Mouse (Mus musculus) heart, postnatal 0 days (tissue): ENCODE measurements around the gene Tnpo2. TPM values are rescaled to one million over a fixed set of nuclear protein-coding genes. Genes with fewer than 3 reads are reported as not detected.

Source experiments
- ATAC-seq: fragments of 200-750 bp; cut with Nextera tagmentation; 2 replicates; pipeline ENCODE4 v1.8.0; 2017; ENCODE audit warnings: low read depth, moderate number of reproducible peaks, moderate library complexity; ENCODE audit not compliant: insufficient read depth
- DNase-seq: peaks from one replicate; pipeline ENCODE4 v3.0.0-alpha.2; 2016; ENCODE audit warnings: low spot score
- H3K27ac ChIP-seq: fragments of 300-500 bp; sonication (generic); 2 replicates; pipeline ENCODE4 v1.5.1; 2014; ENCODE audit warnings: low read depth, mild to moderate bottlenecking
- H3K27me3 ChIP-seq: fragments of 300-500 bp; sonication (generic); 2 replicates; pipeline ENCODE4 v1.6.1; 2014; ENCODE audit warnings: low read length, mixed read lengths; ENCODE audit not compliant: control insufficient read depth, insufficient read depth
- H3K36me3 ChIP-seq: fragments of 300-500 bp; sonication (generic); replicated peaks from 2 replicates; pipeline ENCODE4 v1.6.1; 2014; ENCODE audit warnings: low read length, mixed read lengths; ENCODE audit not compliant: control insufficient read depth, insufficient read depth
- H3K4me1 ChIP-seq: fragments of 300-500 bp; sonication (generic); 2 replicates; pipeline ENCODE4 v1.6.1; 2014; ENCODE audit warnings: antibody characterized with exemption; ENCODE audit not compliant: control insufficient read depth, insufficient read depth
- H3K4me2 ChIP-seq: fragments of 300-500 bp; sonication (generic); 2 replicates; pipeline ENCODE4 v1.6.1; 2014; ENCODE audit warnings: low read depth, mild to moderate bottlenecking, low read length, moderate library complexity
- H3K4me3 ChIP-seq: fragments of 300-500 bp; sonication (generic); 2 replicates; pipeline ENCODE4 v1.5.1; 2014; ENCODE audit warnings: low read depth, low read length
- H3K9ac ChIP-seq: fragments of 300-500 bp; sonication (generic); replicated peaks from 2 replicates; pipeline ENCODE4 v1.6.1; 2014; ENCODE audit warnings: low read depth, low read length, mixed read lengths
- H3K9me3 ChIP-seq: fragments of 300-500 bp; sonication (generic); replicated peaks from 2 replicates; pipeline ENCODE4 v1.6.1; 2016; ENCODE audit warnings: low read length; ENCODE audit not compliant: control insufficient read depth
- CTCF ChIP-seq: IDR thresholded peaks from 2 replicates; pipeline ENCODE4 v1.5.1; 2016; ENCODE audit warnings: antibody characterized with exemption, control low read depth, low read depth
- EP300 ChIP-seq: IDR thresholded peaks from 2 replicates; pipeline ENCODE4 v1.6.1; 2016; ENCODE audit warnings: antibody characterized with exemption, low read depth
- WGBS: fragments of 180-500 bp; shearing (Covaris S2); extraction: QIAGEN DNeasy Blood & Tissue Kit; methylation state at CpG from one replicate; pipeline ENCODE4 v1.1.7; 2014; 5-methylcytosine and 5-hydroxymethylcytosine counted together
- microRNA-seq: library from miRNA; unstranded; fragments of <30 nt; microRNA quantifications from one replicate; pipeline ENCODE4, GENCODE M21; 2016
- polyA plus RNA-seq: library from polyadenylated mRNA; unstranded; fragments of >200 nt; fragmentation: Nextera tagmentation; extraction: Ambion mirVana; gene quantifications from 2 replicates; pipeline ENCODE4 v1.2.1, GENCODE M21; 2015
- total RNA-seq: library from RNA; depleted of rRNA; stranded (reverse); fragments of >200 nt; gene quantifications from 2 replicates; pipeline ENCODE4 v1.2.3, GENCODE M21; 2014; ENCODE audit warnings: low replicate concordance; rRNA removed

Gene Tnpo2
- total and polyA plus RNA-seq, 2 experiments from 2014 or later: 13.0 to 34.8 TPM

DNA sequence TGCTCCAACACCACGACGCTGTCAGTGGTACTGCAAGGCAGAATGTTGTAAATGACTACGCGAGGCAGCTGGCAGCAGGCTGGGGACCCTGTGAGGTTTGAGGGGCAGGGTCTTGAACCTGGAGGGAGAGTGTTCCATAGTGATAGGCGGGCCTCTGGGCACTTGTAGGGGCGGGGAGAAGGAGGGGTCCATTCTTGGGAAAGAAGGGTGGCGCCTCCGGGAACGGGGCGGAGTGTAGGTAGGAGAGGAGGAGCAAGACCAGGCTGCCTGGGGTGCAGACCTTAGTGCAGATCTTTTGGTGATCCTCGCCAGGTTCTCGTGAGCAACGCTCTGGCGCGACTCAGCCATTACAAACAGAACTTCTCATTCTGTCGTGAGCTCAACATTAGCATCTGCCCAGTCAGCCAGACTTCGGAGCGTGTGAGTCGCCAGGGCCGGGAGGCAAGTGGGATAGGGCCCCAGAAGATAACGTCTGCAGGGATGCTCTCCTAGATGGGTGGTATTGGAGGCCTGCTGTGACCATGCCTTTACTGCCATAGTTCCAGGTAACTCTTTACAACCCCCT, 54.9 kb downstream of the Tnpo2 start:
- WGBS: 45% methylated on average over 21 of the region's 21 CpGs
- H3K36me3 ChIP-seq: peaks cover 57% of the 10 kb centered on the region
- no peaks in the 10 kb centered on the region for H3K9me3 ChIP-seq
- no peak overlapping the region for H3K9ac ChIP-seq
- H3K4me2 ChIP-seq: no peak overlapping the region
- H3K4me1 ChIP-seq: no peaks in the 10 kb centered on the region
- no peak overlapping the region for H3K4me3 ChIP-seq
- H3K27ac ChIP-seq: no peak overlapping the region
- TF ChIP-seq EP300 (no peak), CTCF (no peak)
- no peaks in the 10 kb centered on the region for H3K27me3 ChIP-seq
- DNase-seq (no peak), ATAC-seq (no peak)

DNA sequence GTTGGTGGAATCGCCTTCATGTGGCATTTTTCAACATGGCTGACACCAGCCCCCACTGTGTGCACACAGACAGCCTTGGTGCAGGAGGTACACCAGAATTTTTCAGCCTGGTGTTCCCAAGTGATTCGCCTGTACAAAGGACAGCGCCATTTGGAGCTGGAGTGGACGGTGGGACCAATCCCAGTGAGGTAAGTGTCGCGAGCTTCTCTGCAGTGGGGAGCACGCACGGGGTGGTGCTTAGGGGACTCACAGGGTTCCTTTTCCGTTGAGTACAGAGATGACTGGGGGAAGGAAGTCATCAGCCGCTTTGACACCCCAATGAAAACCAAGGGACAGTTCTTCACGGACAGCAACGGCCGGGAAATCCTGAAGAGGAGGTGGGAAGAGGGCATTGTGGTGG, 58.3 kb downstream of the Tnpo2 start:
- no peak overlapping the region for H3K9ac ChIP-seq
- peaks cover 52% of the 10 kb centered on the region for H3K36me3 ChIP-seq

DNA sequence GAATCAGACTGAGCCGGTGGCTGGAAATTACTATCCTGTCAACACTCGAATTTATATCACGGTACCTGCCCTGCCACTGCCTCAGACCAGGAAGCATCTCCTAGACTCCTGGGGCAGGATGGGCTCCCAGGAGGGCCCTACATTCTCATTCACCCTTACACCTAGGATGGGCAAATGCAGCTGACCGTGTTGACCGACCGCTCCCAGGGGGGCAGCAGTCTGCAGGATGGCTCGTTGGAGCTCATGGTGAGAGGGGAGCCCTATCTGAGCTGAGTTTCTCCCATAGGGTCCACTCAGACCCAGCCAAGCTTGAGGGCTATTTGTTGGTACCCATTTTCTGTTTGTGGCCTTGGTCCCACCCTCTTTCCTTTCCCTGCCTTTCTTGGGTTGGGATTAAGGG, 58.9 kb downstream of the Tnpo2 start:
- Histone ChIP-seq H3K27ac (no peak overlapping the region), H3K27me3 (no peaks in the 10 kb centered on the region), H3K4me2 (no peak overlapping the region), H3K4me3 (no peak overlapping the region), H3K36me3 (peaks cover 52% of the 10 kb centered on the region), H3K4me1 (no peaks in the 10 kb centered on the region), H3K9ac (no peak overlapping the region), H3K9me3 (no peaks in the 10 kb centered on the region)
- WGBS: 89% methylated on average over 7 of the region's 7 CpGs
- no peak for ATAC-seq
- no peak for DNase-seq
- no peak for TF ChIP-seq EP300
- no peak for TF ChIP-seq CTCF

More for the DNA sequence above, 58.3 kb downstream of the Tnpo2 start:
- DNase-seq: no peak
- Histone ChIP-seq H3K27ac (no peak overlapping the region), H3K9me3 (no peaks in the 10 kb centered on the region), H3K4me1 (no peaks in the 10 kb centered on the region), H3K27me3 (no peaks in the 10 kb centered on the region), H3K4me2 (no peak overlapping the region), H3K4me3 (no peak overlapping the region)
- TF ChIP-seq CTCF: no peak
- no peak for TF ChIP-seq EP300
- 91% methylated on average over 13 of the region's 13 CpGs for WGBS
- ATAC-seq: no peak

DNA sequence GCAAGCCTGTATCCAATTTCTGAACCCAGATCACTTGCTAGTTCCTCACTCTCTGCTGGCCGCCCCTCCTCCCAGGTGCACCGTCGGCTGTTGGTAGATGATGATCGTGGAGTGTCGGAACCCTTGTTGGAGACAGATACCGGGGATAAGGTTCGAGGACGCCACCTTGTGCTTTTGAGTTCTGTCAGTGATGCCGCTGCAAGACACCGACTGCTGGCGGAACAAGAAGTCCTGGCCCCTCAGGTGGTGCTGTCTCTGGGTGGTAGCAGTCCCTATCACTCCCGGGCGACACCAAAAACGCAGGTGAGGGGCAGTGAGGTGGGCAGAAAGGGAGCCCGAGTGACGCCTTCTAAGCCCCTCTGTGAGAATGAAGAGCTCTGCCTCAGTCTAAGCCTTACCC, 59.5 kb downstream of the Tnpo2 start:
- no peak for TF ChIP-seq CTCF
- no peak for TF ChIP-seq EP300
- WGBS: 89% methylated on average over 16 of the region's 16 CpGs

DNA sequence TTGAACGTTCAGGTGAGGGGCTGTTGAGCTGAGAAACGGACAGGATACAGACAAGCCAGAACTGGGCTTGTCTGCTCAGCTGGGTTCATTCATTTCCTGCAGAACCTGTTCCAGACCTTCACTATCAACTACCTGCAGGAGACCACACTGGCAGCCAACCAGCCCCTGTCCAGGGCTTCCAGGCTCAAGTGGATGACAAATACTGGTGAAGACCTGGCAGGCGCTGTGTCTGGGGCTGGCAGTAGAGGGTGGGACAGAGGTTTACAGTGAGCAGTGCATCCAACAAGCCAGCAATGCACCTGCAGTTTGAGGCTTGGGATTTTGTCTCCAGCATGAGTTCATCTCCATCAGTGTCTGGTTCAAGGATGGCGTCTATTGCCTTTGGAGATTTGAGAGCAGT, 60.1 kb downstream of the Tnpo2 start:
- no peak for TF ChIP-seq CTCF
- no peak for TF ChIP-seq EP300
- no peak overlapping the region for H3K9ac ChIP-seq
- H3K27me3 ChIP-seq: no peaks in the 10 kb centered on the region
- H3K9me3 ChIP-seq: no peaks in the 10 kb centered on the region
- ATAC-seq (no peak), DNase-seq (no peak)
- no peaks in the 10 kb centered on the region for H3K4me1 ChIP-seq
- 91% methylated on average over 4 of the region's 4 CpGs for WGBS
- no peak overlapping the region for H3K4me2 ChIP-seq
- H3K36me3 ChIP-seq: peaks cover 52% of the 10 kb centered on the region
- H3K27ac ChIP-seq: no peak overlapping the region
- H3K4me3 ChIP-seq: no peak overlapping the region

More for the DNA sequence above, 59.5 kb downstream of the Tnpo2 start:
- no peaks in the 10 kb centered on the region for H3K27me3 ChIP-seq
- H3K36me3 ChIP-seq: peaks cover 52% of the 10 kb centered on the region
- no peak for ATAC-seq
- no peaks in the 10 kb centered on the region for H3K4me1 ChIP-seq
- no peaks in the 10 kb centered on the region for H3K9me3 ChIP-seq
- no peak overlapping the region for H3K9ac ChIP-seq
- DNase-seq: no peak
- no peak overlapping the region for H3K4me3 ChIP-seq
- no peak overlapping the region for H3K27ac ChIP-seq
- no peak overlapping the region for H3K4me2 ChIP-seq

DNA sequence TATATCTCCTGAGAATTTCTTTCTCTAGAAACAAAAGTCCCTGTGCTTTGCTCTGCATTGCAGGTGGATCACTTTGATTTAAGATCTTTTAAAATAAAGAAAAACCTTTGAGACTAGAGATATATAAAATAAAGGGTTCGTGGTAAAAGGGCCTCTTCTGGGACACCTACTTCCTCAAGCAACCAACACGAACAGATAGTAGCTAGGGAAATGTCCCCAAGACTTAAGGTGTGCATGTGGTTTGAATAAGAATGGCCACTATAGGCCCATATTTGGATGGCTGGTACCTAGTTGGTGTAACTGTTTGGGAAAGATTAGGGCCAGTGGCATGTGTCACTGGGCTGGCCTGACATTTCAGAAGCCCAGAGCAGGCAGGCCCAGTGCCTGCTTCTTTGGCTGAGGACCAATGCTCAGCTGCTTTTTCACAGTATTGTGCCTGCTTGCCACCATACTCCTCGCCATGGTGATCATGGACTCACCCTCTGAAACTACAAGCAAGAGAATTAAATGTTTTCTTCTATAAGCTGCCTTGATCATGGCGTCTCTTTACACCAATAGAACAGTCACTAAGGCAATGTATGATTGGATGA, 63.5 kb downstream of the Tnpo2 start:
- Histone ChIP-seq H3K4me2 (no peak overlapping the region), H3K36me3 (peaks cover 34% of the 10 kb centered on the region), H3K27ac (no peak overlapping the region), H3K4me3 (no peak overlapping the region), H3K9ac (no peak overlapping the region), H3K4me1 (no peaks in the 10 kb centered on the region), H3K27me3 (no peaks in the 10 kb centered on the region), H3K9me3 (no peaks in the 10 kb centered on the region)
- DNase-seq: no peak
- TF ChIP-seq EP300 (no peak), CTCF (no peak)
- 70% methylated on average over 4 of the region's 4 CpGs for WGBS
- no peak for ATAC-seq

Small RNA genes lying within 50 kb of the gene (microRNA-seq; reads per million reads assigned to microRNA genes)
- gene Mir7070: 2.0 reads per million, percentile 5 among the genes with 10 or more reads in this experiment

Other genes starting within 250 kb of the Tnpo2 start
- 41.9 and 48.5 TPM in 2 replicates for gene Nfix, start 236.6 kb upstream of the Tnpo2 start, total RNA-seq
- 18.2 TPM in 2 replicates for gene Nfix, start 236.6 kb upstream of the Tnpo2 start, polyA plus RNA-seq
- 2.1 and 15.4 TPM in 2 replicates for gene Dand5, start 214.1 kb upstream of the Tnpo2 start, total RNA-seq
- gene Dand5, start 214.1 kb upstream of the Tnpo2 start, polyA plus RNA-seq: 6.2 and 8.0 TPM in 2 replicates
- 47.1 and 49.8 TPM in 2 replicates for gene Gadd45gip1, start 205.4 kb upstream of the Tnpo2 start, total RNA-seq
- gene Gadd45gip1, start 205.4 kb upstream of the Tnpo2 start, polyA plus RNA-seq: 48.1 and 50.0 TPM in 2 replicates
- gene Rad23a, start 196.2 kb upstream of the Tnpo2 start, total RNA-seq: 89.2 and 126 TPM in 2 replicates
- 111 and 125 TPM in 2 replicates for gene Rad23a, start 196.2 kb upstream of the Tnpo2 start, polyA plus RNA-seq
- gene Calr, start 190.0 kb upstream of the Tnpo2 start, total RNA-seq: 211 and 235 TPM in 2 replicates
- gene Calr, start 190.0 kb upstream of the Tnpo2 start, polyA plus RNA-seq: 201 and 266 TPM in 2 replicates
- 38.6 and 40.0 TPM in 2 replicates for gene Farsa, start 179.9 kb upstream of the Tnpo2 start, total RNA-seq
- gene Farsa, start 179.9 kb upstream of the Tnpo2 start, polyA plus RNA-seq: 36.3 and 38.3 TPM in 2 replicates
- 0.15 and 1.7 TPM in 2 replicates for gene Syce2, start 164.8 kb upstream of the Tnpo2 start, total RNA-seq
- 9.7 and 11.8 TPM in 2 replicates for gene Syce2, start 164.8 kb upstream of the Tnpo2 start, polyA plus RNA-seq
- gene Gcdh, start 143.0 kb upstream of the Tnpo2 start, total RNA-seq: 45.5 and 52.8 TPM in 2 replicates
- gene Gcdh, start 143.0 kb upstream of the Tnpo2 start, polyA plus RNA-seq: 33.0 and 33.5 TPM in 2 replicates
- gene Klf1, start 135.0 kb upstream of the Tnpo2 start, total RNA-seq: not detected in 2 replicates
- 0.27 and 0.56 TPM in 2 replicates for gene Klf1, start 135.0 kb upstream of the Tnpo2 start, polyA plus RNA-seq
- gene Dnase2a, start 128.4 kb upstream of the Tnpo2 start, total RNA-seq: 6.0 and 11.0 TPM in 2 replicates
- gene Dnase2a, start 128.4 kb upstream of the Tnpo2 start, polyA plus RNA-seq: 4.6 and 5.6 TPM in 2 replicates
- gene Mast1, start 99.6 kb upstream of the Tnpo2 start, total RNA-seq: 0.08 TPM in 1 of 2 replicates, not detected in the other
- 0.05 TPM in 1 of 2 replicates, not detected in the other for gene Mast1, start 99.6 kb upstream of the Tnpo2 start, polyA plus RNA-seq
- not detected in 2 replicates for gene Rtbdn, start 89.9 kb upstream of the Tnpo2 start, total RNA-seq
- gene Rtbdn, start 89.9 kb upstream of the Tnpo2 start, polyA plus RNA-seq: 0.10 TPM in 1 of 2 replicates, not detected in the other
- gene Gm49661, start 67.5 kb upstream of the Tnpo2 start, total RNA-seq: not detected in 2 replicates
- not detected in 2 replicates for gene Gm49661, start 67.5 kb upstream of the Tnpo2 start, polyA plus RNA-seq
- gene Prdx2, start 67.3 kb upstream of the Tnpo2 start, total RNA-seq: 647 and 809 TPM in 2 replicates
- gene Prdx2, start 67.3 kb upstream of the Tnpo2 start, polyA plus RNA-seq: 758 and 782 TPM in 2 replicates
- gene Rnaseh2a, start 67.1 kb upstream of the Tnpo2 start, total RNA-seq: 57.9 and 76.4 TPM in 2 replicates
- 52.6 and 57.3 TPM in 2 replicates for gene Rnaseh2a, start 67.1 kb upstream of the Tnpo2 start, polyA plus RNA-seq
- gene Junb, start 58.2 kb upstream of the Tnpo2 start, total RNA-seq: 28.9 and 39.6 TPM in 2 replicates
- gene Junb, start 58.2 kb upstream of the Tnpo2 start, polyA plus RNA-seq: 10.3 and 13.0 TPM in 2 replicates
- gene Hook2, start 46.3 kb upstream of the Tnpo2 start, total RNA-seq: 1.9 and 4.8 TPM in 2 replicates
- gene Hook2, start 46.3 kb upstream of the Tnpo2 start, polyA plus RNA-seq: 3.5 and 4.7 TPM in 2 replicates
- not detected in 2 replicates for gene Best2, start 22.4 kb upstream of the Tnpo2 start, total RNA-seq
- not detected in 2 replicates for gene Best2, start 22.4 kb upstream of the Tnpo2 start, polyA plus RNA-seq
- gene Asna1, start 11.6 kb upstream of the Tnpo2 start, total RNA-seq: 134 and 152 TPM in 2 replicates
- 106 and 110 TPM in 2 replicates for gene Asna1, start 11.6 kb upstream of the Tnpo2 start, polyA plus RNA-seq
- gene Trir, start 10.1 kb upstream of the Tnpo2 start, total RNA-seq: 98.5 and 196 TPM in 2 replicates
- 62.4 and 66.5 TPM in 2 replicates for gene Trir, start 10.1 kb upstream of the Tnpo2 start, polyA plus RNA-seq
- 29.1 and 32.6 TPM in 2 replicates for gene Fbxw9, start 23.1 kb downstream of the Tnpo2 start, total RNA-seq
- gene Fbxw9, start 23.1 kb downstream of the Tnpo2 start, polyA plus RNA-seq: 16.2 and 16.5 TPM in 2 replicates
- gene Gm5741, start 31.1 kb downstream of the Tnpo2 start, total RNA-seq: not detected in 2 replicates
- not detected in 2 replicates for gene Gm5741, start 31.1 kb downstream of the Tnpo2 start, polyA plus RNA-seq
- gene Dhps, start 34.8 kb downstream of the Tnpo2 start, total RNA-seq: 25.9 and 48.2 TPM in 2 replicates
- gene Dhps, start 34.8 kb downstream of the Tnpo2 start, polyA plus RNA-seq: 45.0 and 48.3 TPM in 2 replicates
- 101 and 116 TPM in 2 replicates for gene Wdr83os, start 43.8 kb downstream of the Tnpo2 start, total RNA-seq
- 99.8 and 103 TPM in 2 replicates for gene Wdr83os, start 43.8 kb downstream of the Tnpo2 start, polyA plus RNA-seq
- gene Wdr83, start 44.4 kb downstream of the Tnpo2 start, total RNA-seq: 16.2 and 31.0 TPM in 2 replicates
- gene Wdr83, start 44.4 kb downstream of the Tnpo2 start, polyA plus RNA-seq: 38.8 and 42.9 TPM in 2 replicates
- 47.2 and 87.1 TPM in 2 replicates for gene Man2b1, start 46.4 kb downstream of the Tnpo2 start, total RNA-seq
- 24.0 and 24.9 TPM in 2 replicates for gene Man2b1, start 46.4 kb downstream of the Tnpo2 start, polyA plus RNA-seq
- 0.15 TPM in 1 of 2 replicates, not detected in the other for gene Zfp791, start 86.2 kb downstream of the Tnpo2 start, total RNA-seq
- gene Zfp791, start 86.2 kb downstream of the Tnpo2 start, polyA plus RNA-seq: 0.97 and 1.2 TPM in 2 replicates
- gene Cks1brt, start 115.0 kb downstream of the Tnpo2 start, total RNA-seq: not detected in 2 replicates
- gene Cks1brt, start 115.0 kb downstream of the Tnpo2 start, polyA plus RNA-seq: not detected in 2 replicates
- gene Olfr371, start 189.1 kb downstream of the Tnpo2 start, total RNA-seq: not detected in 2 replicates
- gene Olfr371, start 189.1 kb downstream of the Tnpo2 start, polyA plus RNA-seq: not detected in 2 replicates